Mouse (Mus musculus): ENCODE measurements around the gene Shisal1.

Gene Shisal1

GRCm38 (mm10) chr15:84378734-84379133 lies 68.2 kb downstream of the Shisal1 start:
- DNase-seq (ENCODE audit: extremely low read depth, low read depth): no peak

- no peak for DNase-seq (ENCODE audit: extremely low read depth, low read depth)
These were observed 74.1 kb downstream of the Shisal1 start for GRCm38 (mm10) chr15:84372801-84373200.

DNA sequence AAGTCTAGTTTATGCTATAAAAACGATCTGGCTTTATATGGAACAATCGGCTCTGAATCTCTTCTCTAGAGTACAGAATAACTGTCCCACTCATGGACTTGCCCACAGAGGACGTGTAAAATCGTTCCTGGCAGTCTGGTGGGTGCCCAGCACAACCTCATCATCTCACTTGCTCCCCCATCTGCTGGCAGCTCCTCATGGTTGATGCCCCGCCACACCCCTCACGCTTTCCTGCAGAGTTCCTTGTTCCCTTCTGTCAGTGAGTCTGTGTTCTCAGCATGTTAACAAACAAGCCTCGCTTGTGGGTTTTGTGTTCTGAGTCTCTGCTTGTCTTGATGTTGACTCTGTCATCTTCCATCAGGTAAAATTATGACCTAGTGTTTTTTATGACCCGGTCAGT lies 79.5 kb downstream of the Shisal1 start:
- DNase-seq (ENCODE audit: extremely low read depth, low read depth): no peak

DNA sequence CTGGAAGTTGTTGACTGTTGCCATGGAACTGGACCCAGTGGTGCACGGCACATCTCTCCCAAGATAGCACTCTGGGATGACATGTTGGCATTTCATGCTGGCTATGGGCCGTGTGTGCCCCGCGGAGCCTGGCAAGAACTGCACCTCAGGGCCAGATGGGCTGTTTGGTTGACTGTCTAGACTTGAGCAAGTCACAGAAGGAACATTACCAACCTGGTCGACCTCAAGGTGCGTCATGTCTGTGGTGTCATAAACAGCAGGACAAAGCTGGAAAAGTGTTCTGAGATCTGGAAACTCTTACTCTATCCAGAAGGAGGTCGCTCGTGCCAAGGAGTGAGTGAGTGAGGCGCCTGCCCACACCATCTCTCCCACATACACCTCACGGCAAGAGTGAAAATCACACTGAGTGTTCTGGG lies 80.3 kb downstream of the Shisal1 start:
- DNase-seq (ENCODE audit: extremely low read depth, low read depth): no peak

GRCm38 (mm10) chr15:84365675-84366381 lies 81.1 kb downstream of the Shisal1 start:
- DNase-seq (ENCODE audit: extremely low read depth, low read depth): no peak

DNA sequence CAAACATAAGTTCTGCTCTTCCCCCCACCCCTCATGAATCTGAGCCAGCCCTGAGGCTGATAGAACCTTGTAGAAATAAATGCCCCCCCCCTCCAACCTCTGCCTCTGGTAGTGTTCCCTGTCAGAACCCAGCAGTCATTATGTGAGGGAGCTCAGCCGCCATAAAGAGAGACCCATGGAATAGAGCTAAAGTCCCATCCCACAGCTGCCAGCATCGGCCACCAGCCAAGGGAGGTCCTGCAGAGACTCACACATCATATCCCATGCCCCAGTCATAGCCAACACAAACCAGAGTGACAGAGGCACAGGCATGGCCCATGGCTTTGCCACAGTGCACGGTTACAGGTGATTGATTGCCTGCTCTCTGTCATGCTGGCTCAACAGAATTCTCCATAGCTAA lies 82.2 kb downstream of the Shisal1 start:
- no peak for DNase-seq (ENCODE audit: extremely low read depth, low read depth)

- no peak for DNase-seq (ENCODE audit: extremely low read depth, low read depth)
These were observed 91.8 kb downstream of the Shisal1 start for GRCm38 (mm10) chr15:84355081-84355480.

GRCm38 (mm10) chr15:84351915-84352844 lies 94.7 kb downstream of the Shisal1 start:
- no peak for DNase-seq (ENCODE audit: extremely low read depth, low read depth)

DNA sequence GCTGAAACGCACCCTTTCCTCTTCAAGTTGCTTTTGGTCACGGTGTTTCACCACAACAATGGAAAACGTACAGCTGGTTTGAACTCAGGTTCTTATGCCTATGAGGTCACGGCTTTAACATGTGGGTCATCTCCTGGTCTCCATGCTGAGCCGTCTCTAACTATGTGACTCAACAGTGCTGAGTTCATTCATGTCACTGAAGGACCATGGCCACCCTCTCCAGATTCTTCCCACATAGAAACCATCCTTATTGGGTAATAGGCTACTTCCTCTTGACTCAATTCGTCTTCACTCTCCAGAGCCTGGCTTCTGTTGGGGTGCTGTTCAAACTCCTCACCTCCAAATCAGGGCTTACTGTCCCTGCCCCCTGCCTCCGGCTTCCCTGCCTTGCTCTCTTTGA lies 95.6 kb downstream of the Shisal1 start:
- DNase-seq (ENCODE audit: extremely low read depth, low read depth): no peak

- no peak for DNase-seq (ENCODE audit: extremely low read depth, low read depth)
These were observed 96.8 kb downstream of the Shisal1 start for GRCm38 (mm10) chr15:84349915-84350738.

DNA sequence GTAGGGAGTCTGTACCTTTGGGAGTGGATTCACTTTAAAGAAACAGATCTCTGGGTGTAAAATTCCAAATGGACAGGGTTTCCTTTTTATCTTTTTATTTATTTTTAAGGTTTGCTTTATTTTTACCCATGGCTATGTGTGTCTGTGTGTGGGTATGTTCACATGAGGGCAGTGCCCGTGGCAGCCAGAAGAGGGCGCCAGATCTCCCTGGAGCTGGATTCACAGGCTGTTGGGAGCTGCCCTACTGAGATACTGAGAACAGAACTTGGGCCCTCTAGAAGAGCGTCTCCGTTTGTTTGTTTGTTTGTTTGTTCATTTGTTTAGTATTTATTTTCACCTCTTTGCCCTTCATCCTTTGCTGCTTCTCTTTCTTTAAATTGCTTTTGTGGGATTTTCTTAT lies 98.1 kb downstream of the Shisal1 start:
- no peak for DNase-seq (ENCODE audit: extremely low read depth, low read depth)

DNA sequence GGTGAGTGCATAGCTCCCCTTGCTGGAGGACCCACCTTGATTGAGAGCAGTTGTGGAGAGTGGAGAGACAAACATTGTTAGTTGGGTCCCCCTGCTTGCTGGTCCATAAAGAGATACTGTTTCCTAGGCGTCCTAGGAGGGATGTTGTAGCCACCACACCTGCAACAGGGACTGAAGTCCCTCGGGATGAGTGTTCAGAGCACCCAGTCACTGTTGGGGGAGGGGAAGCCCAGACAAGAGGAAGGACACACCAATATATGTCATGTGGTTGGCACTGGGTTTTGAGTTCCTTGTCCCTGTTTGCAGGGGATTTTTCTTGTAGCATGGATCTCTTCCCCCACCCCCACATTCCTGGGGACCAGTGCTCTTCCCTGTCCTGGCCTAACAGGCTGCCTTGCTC lies 106.0 kb downstream of the Shisal1 start:
- DNase-seq (ENCODE audit: extremely low read depth, low read depth): no peak

- DNase-seq (ENCODE audit: extremely low read depth, low read depth): no peak
These were observed 109.3 kb downstream of the Shisal1 start for GRCm38 (mm10) chr15:84337599-84337998.

DNA sequence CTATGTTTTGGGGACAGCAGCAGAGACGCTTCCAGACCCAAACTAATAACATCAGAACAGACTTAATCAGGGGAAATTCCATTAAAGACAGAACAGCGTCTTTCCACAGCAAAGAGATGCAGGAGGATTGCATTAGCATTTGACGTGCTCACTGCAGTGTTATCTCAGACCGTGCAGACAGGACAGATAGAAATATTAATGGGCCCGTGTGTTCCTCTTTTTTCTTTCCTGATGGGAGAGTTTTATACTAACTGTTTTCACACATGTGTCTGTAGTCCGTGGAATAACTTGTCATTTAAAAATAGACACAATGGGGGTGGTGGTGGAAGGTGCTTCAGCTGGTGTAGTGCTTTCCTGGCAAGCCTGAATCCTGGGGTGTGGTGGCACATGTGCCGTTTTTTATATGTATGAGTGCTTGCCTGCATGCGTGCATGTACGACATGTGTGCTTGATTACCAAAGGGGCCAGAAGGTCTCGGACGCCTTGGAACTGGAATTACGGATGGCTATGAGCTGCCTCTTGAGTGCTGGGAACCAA lies 110.5 kb downstream of the Shisal1 start:
- DNase-seq (ENCODE audit: extremely low read depth, low read depth): peak; percentile 71

DNA sequence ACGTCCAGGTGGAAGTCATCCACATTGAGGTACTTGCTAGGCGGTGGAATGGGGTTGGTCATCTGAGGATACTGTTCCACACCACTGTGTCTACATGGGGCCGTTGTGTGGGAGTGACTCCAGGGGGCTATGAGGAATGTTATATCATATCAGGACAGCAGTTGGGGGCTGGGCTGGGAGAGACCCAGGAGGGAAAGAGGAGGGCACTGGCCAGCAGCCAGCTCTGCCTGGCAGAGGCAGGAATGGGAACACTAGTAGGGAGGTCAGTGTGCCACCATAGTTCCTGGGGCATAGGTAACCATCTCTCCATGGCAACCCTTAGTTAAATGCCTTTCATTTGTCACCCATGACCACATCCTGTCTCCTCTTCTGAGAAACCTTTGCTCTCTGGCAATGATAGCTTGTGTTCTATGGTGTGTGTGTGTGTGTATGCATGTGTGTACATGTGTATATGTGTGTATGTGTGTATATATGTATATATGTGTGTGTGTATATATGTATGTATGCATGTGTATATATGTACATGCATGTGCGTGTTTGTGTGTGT lies 115.8 kb downstream of the Shisal1 start:
- DNase-seq (ENCODE audit: extremely low read depth, low read depth): no peak

DNA sequence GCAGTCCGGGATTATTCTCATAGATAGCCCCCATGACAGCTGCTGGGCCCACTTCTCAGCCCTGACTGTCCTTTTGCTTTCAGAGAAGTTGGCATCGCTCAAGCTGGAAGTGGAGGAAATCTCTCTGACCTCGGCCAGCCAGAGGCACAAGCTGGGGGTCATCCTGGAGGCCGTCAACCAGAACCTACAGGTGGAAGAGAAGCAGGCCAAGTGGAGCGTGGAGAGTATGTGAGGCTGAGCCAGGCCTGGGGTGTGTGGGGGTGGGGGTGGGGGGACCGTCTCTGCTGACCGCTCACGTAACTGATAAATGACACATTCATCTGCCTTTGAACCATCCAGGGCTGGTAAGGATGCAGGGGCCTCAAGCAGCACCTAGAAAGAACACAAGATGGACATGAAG lies 117.0 kb downstream of the Shisal1 start:
- no peak for DNase-seq (ENCODE audit: extremely low read depth, low read depth)
